Mouse (Mus musculus): ENCODE results near the gene Cenpj.

- TF ChIP-seq CTCF (IDR thresholded peaks at IDR 0.05; ENCODE audit: low read depth, low read length): no peak
- TF ChIP-seq GATA1 (IDR thresholded peaks at IDR 0.05; ENCODE audit: borderline replicate concordance, low read length): no peak
- no peak for TF ChIP-seq POLR2AphosphoS5 (IDR thresholded peaks at IDR 0.05; ENCODE audit: insufficient replicate concordance, low read depth, low read length)
Measured at GRCm38 (mm10) chr14:56550960-56551359, 24.3 kb downstream of the Cenpj start.
